Mouse (Mus musculus): ENCODE results near the gene Ctnnal1.

- no peak for TF ChIP-seq CTCF (IDR thresholded peaks at IDR 0.05; ENCODE audit: low read depth)
- no peak for TF ChIP-seq EP300 (optimal IDR thresholded peaks at IDR 0.05)
Measured at GRCm38 (mm10) chr4:56815131-56815530, 49.9 kb downstream of the Ctnnal1 start.
